Mouse (Mus musculus) forebrain, embryonic 11.5 days (tissue): ENCODE measurements around the gene Ppp3cb. TPM values are rescaled to one million over a fixed set of nuclear protein-coding genes. Genes with fewer than 3 reads are reported as not detected.
A peak's percentile ranks its signal among the peaks of the same experiment; 100 is the strongest.

Source experiments
- ATAC-seq: fragments of 200-750 bp; cut with Nextera tagmentation; replicated peaks from 2 replicates; pipeline ENCODE4 v1.8.0; 2017; ENCODE audit warnings: moderate TSS enrichment; ENCODE audit not compliant: low FRiP score
- DNase-seq: peaks from one replicate; pipeline ENCODE4 v3.0.0-alpha.2; 2017; ENCODE audit warnings: low spot score
- H3K27ac ChIP-seq: fragments of 300-500 bp; sonication (generic); 2 replicates; pipeline ENCODE4 v1.5.1; 2014; ENCODE audit warnings: low read depth, low read length
- H3K27me3 ChIP-seq: fragments of 300-500 bp; sonication (generic); 2 replicates; pipeline ENCODE4 v1.6.1; 2014; ENCODE audit warnings: mild to moderate bottlenecking, low read length, mixed read lengths; ENCODE audit not compliant: control insufficient read depth, insufficient read depth
- H3K36me3 ChIP-seq: fragments of 300-500 bp; sonication (generic); 2 replicates; pipeline ENCODE4 v1.6.1; 2014; ENCODE audit warnings: mild to moderate bottlenecking, low read length, moderate library complexity, mixed read lengths; ENCODE audit not compliant: control insufficient read depth, insufficient read depth
- H3K4me1 ChIP-seq: fragments of 300-500 bp; sonication (generic); replicated peaks from 2 replicates; pipeline ENCODE4 v1.6.1; 2014; ENCODE audit warnings: low read length, mixed read lengths; ENCODE audit not compliant: control insufficient read depth, insufficient read depth
- H3K4me2 ChIP-seq: fragments of 300-500 bp; sonication (generic); 2 replicates; pipeline ENCODE4 v1.6.1; 2014; ENCODE audit warnings: low read depth, mild to moderate bottlenecking, low read length, moderate library complexity, mixed read lengths; ENCODE audit not compliant: severe bottlenecking
- H3K4me3 ChIP-seq: fragments of 300-500 bp; sonication (generic); 2 replicates; pipeline ENCODE4 v1.5.1; 2014; ENCODE audit warnings: low read depth, low read length
- H3K9ac ChIP-seq: fragments of 300-500 bp; sonication (generic); 2 replicates; pipeline ENCODE4 v1.6.1; 2014; ENCODE audit warnings: low read length
- H3K9me3 ChIP-seq: fragments of 300-500 bp; sonication (generic); 2 replicates; pipeline ENCODE4 v1.6.1; 2016; ENCODE audit warnings: low read length, mixed read lengths; ENCODE audit not compliant: control insufficient read depth
- WGBS: fragments of 180-500 bp; shearing (Covaris S2); extraction: QIAGEN DNeasy Blood & Tissue Kit; methylation state at CpG from one replicate; pipeline ENCODE4 v1.1.7; 2014; 5-methylcytosine and 5-hydroxymethylcytosine counted together
- polyA plus RNA-seq: library from polyadenylated mRNA; unstranded; fragments of >200 nt; fragmentation: Nextera tagmentation; extraction: Ambion mirVana; gene quantifications from 2 replicates; pipeline ENCODE4 v1.2.1, GENCODE M21; 2014

Ppp3cb gene
- polyA plus RNA-seq, 1 experiment from 2014 or later: 69.1 TPM

DNA sequence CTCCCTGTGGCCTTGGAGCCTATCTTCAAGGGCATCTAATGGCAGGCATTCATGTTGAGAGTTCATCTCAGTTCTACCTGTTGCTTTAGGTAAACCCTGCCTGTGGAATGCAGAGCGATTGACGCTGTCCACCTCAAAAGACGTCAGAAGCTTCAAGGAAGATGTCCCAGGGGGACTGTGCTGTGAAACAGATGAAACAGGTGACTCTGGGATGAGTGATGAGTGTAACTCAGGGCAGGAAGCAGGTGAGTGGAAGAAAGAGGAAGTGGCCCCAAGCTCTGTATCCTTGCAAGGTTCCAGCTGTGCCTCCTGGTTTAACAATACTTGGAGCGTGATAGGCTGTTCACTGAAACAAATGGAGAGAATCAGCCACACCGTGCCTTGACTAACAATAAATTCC is 15.5 kb upstream of the Ppp3cb start:
- Histone ChIP-seq H3K4me2 (no peak overlapping the region), H3K4me3 (no peak overlapping the region), H3K36me3 (peaks cover 3% of the 10 kb centered on the region; the same call in 1 of the 2 replicates), H3K27ac (no peak overlapping the region), H3K4me1 (no peaks in the 10 kb centered on the region), H3K9me3 (no peaks in the 10 kb centered on the region), H3K27me3 (no peaks in the 10 kb centered on the region), H3K9ac (no peak overlapping the region)
- no peak for DNase-seq
- ATAC-seq: no peak
- 95% methylated on average over 5 of the region's 5 CpGs for WGBS

DNA sequence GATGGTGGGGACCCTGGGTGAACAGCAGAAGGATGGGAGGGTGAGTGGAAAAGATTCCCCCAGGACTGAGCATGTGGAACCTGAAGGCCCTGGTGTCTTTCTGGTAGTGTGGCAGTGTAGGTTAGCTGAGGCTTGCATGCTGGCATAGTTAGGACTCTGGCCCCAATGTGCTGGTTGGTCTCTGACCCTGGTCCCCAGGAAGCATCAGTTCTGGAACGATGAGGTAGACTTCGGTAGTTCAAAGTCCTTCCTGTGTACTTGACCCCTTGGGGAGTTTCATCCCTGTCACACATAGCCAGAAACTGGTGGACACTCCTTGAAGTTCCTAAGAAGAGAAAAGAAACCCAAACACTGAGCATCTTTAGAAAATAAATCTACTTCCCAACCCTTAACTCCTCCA is 3.8 kb upstream of the Ppp3cb start:
- no peak overlapping the region for H3K4me3 ChIP-seq
- H3K36me3 ChIP-seq: peaks cover 4% of the 10 kb centered on the region; the same call in 1 of the 2 replicates
- H3K27me3 ChIP-seq: no peaks in the 10 kb centered on the region
- no peaks in the 10 kb centered on the region for H3K4me1 ChIP-seq
- H3K27ac ChIP-seq: no peak overlapping the region
- H3K4me2 ChIP-seq: no peak overlapping the region
- ATAC-seq: no peak
- WGBS: 94% methylated on average over 2 of the region's 2 CpGs
- no peak overlapping the region for H3K9ac ChIP-seq
- DNase-seq: no peak
- no peaks in the 10 kb centered on the region for H3K9me3 ChIP-seq

DNA sequence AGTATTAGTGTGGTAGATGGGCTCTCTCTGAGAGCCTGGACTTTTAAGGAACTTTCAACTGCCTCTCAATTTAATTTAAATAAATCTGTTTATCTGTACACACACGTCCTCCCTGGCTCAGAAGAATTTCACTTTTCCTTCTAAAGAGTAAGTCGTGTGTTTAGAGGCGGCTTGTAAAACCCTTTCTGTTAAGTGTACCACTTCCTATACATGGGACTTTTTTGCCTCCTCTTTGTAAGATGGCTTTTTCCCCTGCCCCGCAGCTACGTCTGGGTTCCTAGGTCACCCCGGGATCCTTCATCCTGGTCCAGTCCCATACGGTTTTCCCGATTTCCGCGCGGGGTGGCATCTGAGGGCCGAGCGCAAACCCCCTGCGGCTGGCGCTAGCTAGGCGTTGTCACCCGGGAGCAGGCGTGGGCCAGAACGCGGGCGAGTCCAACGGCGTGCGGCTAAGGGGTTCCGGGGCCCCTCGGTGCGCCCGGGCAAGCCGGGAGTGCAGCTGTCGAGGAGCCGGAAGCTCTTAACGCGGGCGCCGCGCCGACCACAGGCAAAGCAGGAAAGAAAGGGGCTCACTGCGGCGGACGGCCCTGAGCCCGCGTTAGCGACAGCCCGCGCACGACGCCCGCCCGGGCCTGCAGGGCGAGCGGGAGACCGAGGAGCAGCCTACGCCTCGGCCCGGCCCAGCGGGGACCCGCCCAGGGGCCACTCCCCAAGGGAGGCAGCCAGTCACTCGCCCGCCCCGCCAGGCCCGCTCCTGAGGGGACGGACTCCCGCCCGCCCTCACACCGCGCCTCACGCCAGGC is 643 bp downstream of the Ppp3cb start:
- no peaks in the 10 kb centered on the region for H3K27me3 ChIP-seq
- H3K4me2 ChIP-seq: peak overlapping the region; percentile 62
- H3K36me3 ChIP-seq: peaks cover 2% of the 10 kb centered on the region; the same call in 1 of the 2 replicates
- peak overlapping the region; percentile 87 for H3K4me3 ChIP-seq
- peak overlapping the region; percentile 93 for H3K9ac ChIP-seq
- peak; percentile 97 for ATAC-seq
- no peaks in the 10 kb centered on the region for H3K9me3 ChIP-seq
- DNase-seq: peak; percentile 90
- under 1% methylated on average over 56 of the region's 67 CpGs for WGBS
- peak overlapping the region; percentile 95 for H3K27ac ChIP-seq
- peaks cover 3% of the 10 kb centered on the region; the same call in 1 of the 2 replicates for H3K4me1 ChIP-seq

DNA sequence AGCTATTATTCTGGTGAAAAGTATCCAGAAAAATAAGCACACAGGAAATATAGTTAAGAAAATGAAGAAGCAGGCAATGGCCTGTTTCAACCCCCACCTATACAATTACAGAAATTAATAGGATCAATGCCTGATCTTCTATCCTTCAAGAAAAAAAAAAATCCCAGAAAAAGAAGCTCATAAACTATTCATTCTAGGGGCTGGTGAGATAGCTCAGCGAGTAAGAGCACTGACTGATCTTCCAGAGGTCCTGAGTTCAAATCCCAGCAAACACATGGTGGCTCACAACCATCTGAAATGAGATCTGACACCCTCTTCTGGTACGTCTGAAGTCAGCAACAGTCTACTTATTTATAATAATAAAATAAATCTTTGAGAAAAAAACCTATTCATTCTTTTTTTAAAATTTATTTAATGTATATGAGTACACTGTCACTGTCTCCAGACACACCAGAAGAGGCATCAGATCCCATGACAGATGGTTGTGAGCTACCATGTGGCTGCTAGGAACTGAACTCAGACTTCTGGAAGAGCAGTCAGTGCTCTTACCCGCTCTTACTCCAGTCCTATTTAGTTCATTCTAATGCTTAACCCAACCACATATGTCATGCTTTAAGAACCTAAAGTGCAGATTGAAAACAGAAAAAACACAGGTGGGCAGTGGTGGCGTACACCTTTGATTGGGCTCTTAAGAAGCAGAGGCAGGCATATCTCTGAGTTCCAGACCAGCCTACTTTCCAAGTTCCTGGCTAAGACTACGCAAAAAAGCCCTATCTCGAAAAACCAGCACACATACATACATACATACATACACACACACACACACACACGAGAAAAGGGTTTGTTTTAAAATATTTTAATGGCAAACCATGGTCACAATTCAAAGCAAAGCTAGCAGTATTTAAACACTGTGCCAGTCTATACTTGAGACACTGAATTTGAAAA is 1.6 kb downstream of the Ppp3cb start:
- peak overlapping the region; percentile 87 for H3K4me3 ChIP-seq
- ATAC-seq: no peak
- no peak for DNase-seq

DNA sequence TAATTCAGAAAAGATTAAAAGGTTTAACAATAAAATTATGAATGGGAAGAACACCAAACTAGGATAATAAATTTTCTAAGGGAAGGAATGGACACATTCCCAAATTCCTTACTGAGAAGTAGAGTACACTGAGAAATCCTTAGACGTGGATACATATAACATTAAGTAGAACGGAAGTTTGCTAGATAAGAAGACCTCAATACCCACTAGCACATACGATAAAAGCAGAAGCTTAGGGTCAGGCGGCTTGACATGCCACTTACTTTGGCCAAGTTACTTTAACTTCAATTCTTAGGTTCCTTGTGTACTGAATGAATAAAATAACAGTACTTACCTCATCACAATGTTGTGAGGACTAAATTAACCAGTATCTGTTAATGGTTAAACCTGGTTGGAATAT is 16.7 kb downstream of the Ppp3cb start:
- Histone ChIP-seq H3K4me1 (no peaks in the 10 kb centered on the region), H3K27me3 (no peaks in the 10 kb centered on the region), H3K36me3 (no peaks in the 10 kb centered on the region), H3K27ac (no peak overlapping the region), H3K9ac (no peak overlapping the region), H3K9me3 (no peaks in the 10 kb centered on the region), H3K4me3 (no peak overlapping the region), H3K4me2 (no peak overlapping the region)
- ATAC-seq (no peak), DNase-seq (no peak)
- 91% methylated on average over 4 of the region's 4 CpGs for WGBS

More for the DNA sequence above, 1.6 kb downstream of the Ppp3cb start:
- Histone ChIP-seq H3K9ac (no peak overlapping the region), H3K9me3 (no peaks in the 10 kb centered on the region), H3K4me1 (peaks cover 3% of the 10 kb centered on the region; the same call in 1 of the 2 replicates), H3K36me3 (peaks cover 2% of the 10 kb centered on the region; the same call in 1 of the 2 replicates), H3K27ac (no peak overlapping the region), H3K27me3 (no peaks in the 10 kb centered on the region), H3K4me2 (peak overlapping the region; percentile 62)
- 84% methylated on average over 7 of the region's 7 CpGs for WGBS

DNA sequence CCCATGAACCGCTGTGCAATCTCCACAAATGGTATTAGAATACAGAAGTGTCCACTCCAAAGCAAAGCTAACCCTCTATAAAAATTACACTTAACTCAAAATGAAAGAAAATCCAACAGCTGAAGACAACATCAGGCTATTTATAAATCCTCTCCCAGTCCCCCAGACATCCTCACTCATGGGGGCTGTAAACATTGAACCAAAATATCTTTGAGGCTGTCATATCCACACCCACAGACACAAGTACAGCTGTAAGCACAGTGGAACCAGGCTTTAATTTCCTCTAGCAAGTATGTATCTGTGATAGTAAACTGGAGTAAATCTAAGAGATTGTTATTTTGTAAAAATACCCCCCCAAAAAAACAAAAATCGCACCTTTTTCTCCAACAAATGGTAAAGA is 26.2 kb downstream of the Ppp3cb start:
- H3K27me3 ChIP-seq: no peaks in the 10 kb centered on the region
- H3K4me1 ChIP-seq: no peaks in the 10 kb centered on the region
- no peak for ATAC-seq
- H3K9ac ChIP-seq: no peak overlapping the region
- H3K36me3 ChIP-seq: no peaks in the 10 kb centered on the region; the same call in 1 of the 2 replicates
- 91% methylated on average over 2 of the region's 2 CpGs for WGBS
- no peak overlapping the region for H3K27ac ChIP-seq
- H3K9me3 ChIP-seq: no peaks in the 10 kb centered on the region
- H3K4me3 ChIP-seq: no peak overlapping the region
- DNase-seq: no peak
- H3K4me2 ChIP-seq: no peak overlapping the region

DNA sequence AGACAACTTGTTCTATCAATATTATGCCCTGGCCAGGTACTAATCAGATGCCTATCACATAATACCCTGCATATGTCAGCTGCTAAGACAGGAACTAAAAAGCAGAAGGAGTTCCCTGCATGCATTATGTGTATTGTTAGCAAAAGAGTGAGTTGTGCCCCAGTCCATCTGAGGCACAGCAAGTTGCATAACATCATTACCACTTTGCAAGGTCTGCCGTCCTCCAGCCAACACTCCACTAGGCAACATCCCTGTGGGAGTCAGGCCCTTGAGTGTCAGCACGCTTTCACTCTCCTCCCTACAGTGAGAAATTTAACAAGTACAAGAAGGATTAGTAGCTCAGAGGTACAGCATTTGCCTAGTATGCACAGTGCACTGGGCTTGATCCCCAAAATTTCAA is 37.9 kb downstream of the Ppp3cb start:
- Histone ChIP-seq H3K4me2 (no peak overlapping the region), H3K27me3 (no peaks in the 10 kb centered on the region), H3K27ac (no peak overlapping the region), H3K9me3 (no peaks in the 10 kb centered on the region), H3K4me1 (no peaks in the 10 kb centered on the region), H3K4me3 (no peak overlapping the region), H3K36me3 (peaks cover 3% of the 10 kb centered on the region; the same call in 1 of the 2 replicates), H3K9ac (no peak overlapping the region)
- DNase-seq (no peak), ATAC-seq (no peak)
- WGBS: 79% methylated on average over 2 of the region's 2 CpGs

DNA sequence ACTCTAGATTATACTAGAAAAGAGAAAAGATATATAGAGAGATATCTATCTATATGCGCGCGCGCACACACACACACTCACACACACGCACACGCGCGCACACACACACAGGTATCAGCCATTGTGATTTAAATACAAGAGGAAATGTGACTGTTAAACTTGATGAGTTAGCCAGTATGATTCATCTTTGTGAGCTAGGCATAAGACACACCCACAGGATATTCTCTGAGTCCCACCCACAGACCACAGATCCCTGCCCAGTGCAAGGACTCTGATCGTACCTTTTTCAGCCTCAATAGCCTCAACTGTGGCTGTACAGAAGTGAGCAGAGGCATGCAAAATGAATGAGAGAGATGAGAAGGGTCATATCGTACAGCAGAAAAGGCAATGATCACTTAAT is 43.4 kb downstream of the Ppp3cb start:
- Histone ChIP-seq H3K4me2 (no peak overlapping the region), H3K9me3 (no peaks in the 10 kb centered on the region), H3K4me3 (no peak overlapping the region), H3K27ac (no peak overlapping the region), H3K27me3 (no peaks in the 10 kb centered on the region), H3K9ac (no peak overlapping the region), H3K4me1 (no peaks in the 10 kb centered on the region), H3K36me3 (peaks cover 4% of the 10 kb centered on the region; the same call in 1 of the 2 replicates)
- no peak for DNase-seq
- 96% methylated on average over 10 of the region's 10 CpGs for WGBS
- ATAC-seq: no peak
